Comparison of ENCODE assay signal across 8 mouse cellular contexts in genomic region chr1:80180767-80181413, GRCm38 (mm10). TPM values are rescaled to one million over a fixed set of nuclear protein-coding genes. Genes with fewer than 3 reads are reported as not detected.
DNase-seq lines count a peak whose midpoint lies in the region; ATAC-seq and TF ChIP-seq lines count a peak whose summit lies in the region.

No protein-coding gene starts in this region.

- DNase-seq in urinary bladder, postnatal 25 days (ENCODE audit: low spot score): peak; percentile 36
- DNase-seq in urinary bladder, postnatal 10 days (ENCODE audit: low spot score): no peak
- DNase-seq in brain, adult 2 months (ENCODE audit: low read depth, low spot score): peak; percentile 80
- peak; percentile 91 for DNase-seq in hindbrain, embryonic 14.5 days (ENCODE audit: low spot score)
- peak; percentile 47 for DNase-seq in limb, embryonic 10.5 days (ENCODE audit: low spot score)
- peak; percentile 42 to 54 for DNase-seq in natural killer cell, adult 2 months (ENCODE audit: low spot score in 2 of 2)
- peak; percentile 19 to 64 for DNase-seq in thymus, postnatal 10 days (ENCODE audit: low spot score in 2 of 2)

- H3K4me1 ChIP-seq in embryonic fibroblast, embryonic 13.5 days (ENCODE audit: control insufficient read depth, insufficient read depth, low read length): 0 out of 2 replicates have a peak, but pooled peaks cover 3% of the 10 kb centered on the region
- no peaks in the 10 kb centered on the region for H3K4me1 ChIP-seq in hindbrain, embryonic 14.5 days (replicated peaks; ENCODE audit: control insufficient read depth, insufficient read depth, low read length)
- H3K4me1 ChIP-seq in limb, embryonic 10.5 days: no peaks in the 10 kb centered on the region

- peak; percentile 59; the same call in 1 of the 2 replicates for ATAC-seq in hindbrain, embryonic 14.5 days (ENCODE audit: low FRiP score)

- WGBS in hindbrain, embryonic 14.5 days: 40% methylated on average over 13 of the region's 13 CpGs
- 45% methylated on average over 13 of the region's 13 CpGs for WGBS in limb, embryonic 10.5 days

- no peak for TF ChIP-seq POLR2A in embryonic fibroblast, embryonic 13.5 days (IDR thresholded peaks at IDR 0.05; ENCODE audit: low read depth, low read length)

- 0 out of 2 replicates have a peak overlapping the region, but pooled peaks have one; percentile 10 for H3K4me2 ChIP-seq in hindbrain, embryonic 14.5 days (replicated peaks)

- H3K27me3 ChIP-seq in hindbrain, embryonic 14.5 days (ENCODE audit: control insufficient read depth, insufficient read depth, low read length): no peaks in the 10 kb centered on the region
- H3K27me3 ChIP-seq in limb, embryonic 10.5 days (ENCODE audit: low read depth, poor library complexity, severe bottlenecking): no peaks in the 10 kb centered on the region

- TF ChIP-seq CTCF in embryonic fibroblast, embryonic 13.5 days (IDR thresholded peaks at IDR 0.05; ENCODE audit: borderline replicate concordance, insufficient read depth, low read length): peak; percentile 39; the same call in 1 of the 2 replicates

- no peak overlapping the region for H3K4me3 ChIP-seq in embryonic fibroblast, embryonic 13.5 days (ENCODE audit: insufficient read depth, low read length)
- no peak overlapping the region for H3K4me3 ChIP-seq in hindbrain, embryonic 14.5 days (replicated peaks; ENCODE audit: low read length)
- no peak overlapping the region for H3K4me3 ChIP-seq in limb, embryonic 10.5 days

- H3K9ac ChIP-seq in hindbrain, embryonic 14.5 days: no peak overlapping the region

- H3K36me3 ChIP-seq in hindbrain, embryonic 14.5 days (replicated peaks; ENCODE audit: control insufficient read depth, insufficient read depth): no peaks in the 10 kb centered on the region
- no peaks in the 10 kb centered on the region for H3K36me3 ChIP-seq in limb, embryonic 10.5 days

- no peak overlapping the region for H3K27ac ChIP-seq in embryonic fibroblast, embryonic 13.5 days (ENCODE audit: insufficient read depth, low read length)
- H3K27ac ChIP-seq in hindbrain, embryonic 14.5 days: no peak overlapping the region
- H3K27ac ChIP-seq in limb, embryonic 10.5 days: no peak overlapping the region

- no peaks in the 10 kb centered on the region for H3K9me3 ChIP-seq in hindbrain, embryonic 14.5 days (ENCODE audit: control insufficient read depth, low read length)
- no peaks in the 10 kb centered on the region for H3K9me3 ChIP-seq in limb, embryonic 10.5 days (replicated peaks)

RNA-seq across cellular contexts. Expression of gene Fam124b, which starts 37.4 kb away (rescaled TPM):
- 0.18 TPM in 1 of 2 replicates, not detected in the other for polyA plus RNA-seq in embryonic fibroblast, embryonic 13.5 days (2011; ENCODE audit: insufficient read length, low read depth, missing spikeins)
- polyA plus RNA-seq in hindbrain, embryonic 14.5 days (2014; fragmentation: Nextera tagmentation; extraction: Ambion mirVana): 0.82 and 1.0 TPM in 2 replicates
- polyA plus RNA-seq in limb, embryonic 10.5 days (2016; fragmentation: Nextera tagmentation; extraction: Ambion mirVana): 0.78 and 1.1 TPM in 2 replicates
